Mouse (Mus musculus) 416B (cell line): ENCODE data around the gene Nr1h3.

Source experiments
- DNase-seq: peaks from one replicate; pipeline ENCODE4 v3.0.0; 2011; ENCODE audit warnings: low read depth

The Nr1h3 gene

GRCm38 (mm10) chr2:91202222-91202971, at the start of gene Nr1h3, which contains the start of gene Acp2:
TSS of gene Nr1h3 (minus strand) at chr2:91202834.
TSS of gene Acp2 (plus strand) at chr2:91202885.
- DNase-seq: peak; percentile 97

DNA sequence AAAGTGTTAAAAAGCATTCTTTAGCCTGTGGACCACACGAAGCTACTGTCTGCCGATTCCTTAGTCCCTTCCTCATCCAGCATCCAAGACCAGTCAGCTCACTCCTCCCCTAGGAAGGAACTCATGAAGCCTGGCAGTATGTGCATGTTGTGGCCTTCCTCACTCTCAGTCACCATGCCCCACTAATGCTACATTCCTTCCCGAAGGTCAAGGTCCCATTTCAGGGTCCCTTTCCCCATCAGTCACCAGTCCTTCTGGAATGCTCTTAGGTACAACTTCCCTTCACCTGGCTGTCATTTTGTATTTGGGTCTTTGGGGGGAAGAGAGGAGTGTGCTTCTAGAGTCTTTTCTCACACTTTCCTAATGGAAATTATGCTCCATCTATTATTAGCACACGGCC, 49.4 kb upstream of the Nr1h3 start:
- no peak for DNase-seq

GRCm38 (mm10) chr2:91248366-91248765, 45.7 kb upstream of the Nr1h3 start:
- no peak for DNase-seq

- DNase-seq: peak; percentile 86
Observed at GRCm38 (mm10) chr2:91244557-91245228, 42.1 kb upstream of the Nr1h3 start.

DNA sequence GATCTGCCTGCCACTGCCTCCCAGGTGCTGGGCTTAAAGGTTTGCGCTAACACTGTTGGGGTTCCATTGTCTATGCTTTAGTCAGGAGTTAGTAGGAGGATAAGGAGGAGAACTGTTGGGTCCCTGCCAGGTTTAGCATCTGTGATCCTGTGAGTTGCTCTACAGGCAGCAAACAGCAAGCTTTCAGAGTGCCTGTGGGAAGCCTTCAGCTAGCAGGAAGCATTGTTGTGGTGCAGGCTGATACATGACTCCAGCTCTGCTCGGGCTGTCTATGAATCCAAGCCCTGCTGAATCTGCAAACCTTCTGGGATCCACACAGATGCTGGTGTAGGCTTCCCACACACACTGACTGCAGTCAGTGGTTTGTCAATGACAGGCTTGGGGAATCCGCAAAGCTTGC, 40.8 kb upstream of the Nr1h3 start:
- DNase-seq: peak; percentile 58

GRCm38 (mm10) chr2:91242547-91242946, 39.9 kb upstream of the Nr1h3 start:
- peak; percentile 73 for DNase-seq

GRCm38 (mm10) chr2:91237511-91238080, 35.0 kb upstream of the Nr1h3 start:
- peak; percentile 70 for DNase-seq

- DNase-seq: peak; percentile 98
Observed at GRCm38 (mm10) chr2:91236601-91237510, 34.2 kb upstream of the Nr1h3 start, which contains the start of gene Ddb2. TSS of gene Ddb2 (minus strand) at chr2:91236982.

DNA sequence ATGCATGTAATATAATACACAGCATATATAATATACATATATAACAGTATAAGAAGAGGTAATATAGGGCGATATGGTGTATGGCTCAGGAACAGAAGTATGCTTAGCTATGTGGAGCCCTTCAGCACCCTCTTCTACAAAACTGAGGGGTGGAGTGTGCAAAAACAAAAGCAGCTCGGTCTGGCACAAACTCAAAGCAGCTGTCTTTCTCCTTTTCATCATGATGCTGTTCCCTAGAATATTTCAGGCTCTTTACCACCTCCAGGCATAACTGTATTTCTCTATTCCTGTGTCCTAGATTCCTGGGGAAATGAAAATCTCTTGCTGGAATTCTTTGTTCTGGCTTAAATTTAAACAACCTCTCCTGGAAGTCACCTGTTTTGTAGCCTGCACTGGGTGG, 27.1 kb upstream of the Nr1h3 start:
- no peak for DNase-seq

DNA sequence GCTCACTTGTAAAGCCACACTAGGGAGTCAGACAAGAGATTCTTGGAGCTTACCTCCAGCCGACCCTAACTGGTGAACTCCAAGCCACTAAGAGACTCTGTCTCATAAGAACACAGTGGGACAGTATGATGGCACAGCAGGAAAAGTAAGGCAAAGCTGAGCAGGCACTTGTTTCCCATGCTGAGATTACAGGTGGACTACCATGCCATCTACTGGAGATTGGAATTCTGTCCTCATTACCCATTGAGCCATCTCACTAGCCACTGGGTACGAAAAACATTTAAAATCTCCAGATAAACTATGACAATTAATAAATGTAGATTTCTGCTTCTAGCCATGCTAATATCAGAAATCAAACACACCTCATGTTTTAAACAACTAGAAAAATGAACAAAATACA, 21.0 kb upstream of the Nr1h3 start:
- no peak for DNase-seq

DNA sequence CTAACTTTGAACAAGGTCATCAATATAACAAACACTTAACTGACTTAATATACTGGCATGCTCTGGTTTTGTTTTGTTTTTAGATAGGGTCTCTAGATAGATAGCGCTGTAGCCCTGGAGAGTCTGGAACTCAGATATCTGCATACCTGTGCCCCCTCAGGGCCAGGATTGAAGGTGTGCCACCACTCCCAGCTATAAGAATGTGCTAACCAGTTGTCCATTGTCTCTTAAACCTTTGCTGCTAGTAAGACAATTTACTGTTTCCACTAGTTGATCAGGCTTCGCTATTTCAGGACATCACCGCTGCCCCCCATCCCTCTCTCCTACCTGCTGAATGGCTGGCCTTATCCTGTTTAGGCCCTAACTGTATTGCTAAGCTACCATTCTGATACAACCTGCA, 17.9 kb upstream of the Nr1h3 start:
- DNase-seq: no peak

DNA sequence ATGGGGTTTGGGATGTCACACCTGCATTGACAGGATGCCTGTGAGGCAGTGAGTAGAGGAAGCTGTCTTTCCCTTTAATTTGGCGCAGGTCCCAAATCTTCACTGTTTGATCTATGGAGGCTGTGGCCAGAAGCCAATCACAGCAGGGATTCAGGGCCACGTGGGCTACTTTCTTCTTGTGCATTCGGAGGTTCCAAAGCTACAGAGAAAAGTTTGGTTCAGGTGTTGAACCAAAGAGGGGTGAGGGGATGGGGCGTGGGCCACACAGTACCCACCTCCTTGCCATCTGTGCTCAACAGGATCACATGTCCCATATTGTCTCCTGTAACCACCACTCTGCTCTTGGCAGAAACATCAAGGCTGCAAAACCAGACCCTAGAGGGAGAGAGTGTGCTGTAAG, 14.4 kb upstream of the Nr1h3 start:
- no peak for DNase-seq

DNA sequence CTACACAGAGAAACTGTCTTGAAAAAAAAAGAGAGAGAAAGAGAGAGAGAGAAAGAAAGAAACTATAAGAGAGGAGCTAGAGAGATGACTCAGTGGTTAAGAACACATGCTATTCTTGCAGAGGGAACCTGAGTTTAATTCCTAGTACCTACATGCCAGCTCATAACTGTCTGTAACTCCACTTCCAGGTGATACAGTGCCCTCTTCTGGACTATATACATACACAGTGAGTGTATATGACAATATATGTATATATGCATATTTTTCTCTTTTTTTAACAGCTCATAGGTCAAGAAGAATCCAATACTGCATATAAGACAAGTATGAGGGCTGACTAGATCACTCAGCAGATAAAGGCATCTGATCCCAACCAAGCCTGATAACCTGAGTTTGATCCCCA, 10.7 kb upstream of the Nr1h3 start:
- peak; percentile 43 for DNase-seq

DNA sequence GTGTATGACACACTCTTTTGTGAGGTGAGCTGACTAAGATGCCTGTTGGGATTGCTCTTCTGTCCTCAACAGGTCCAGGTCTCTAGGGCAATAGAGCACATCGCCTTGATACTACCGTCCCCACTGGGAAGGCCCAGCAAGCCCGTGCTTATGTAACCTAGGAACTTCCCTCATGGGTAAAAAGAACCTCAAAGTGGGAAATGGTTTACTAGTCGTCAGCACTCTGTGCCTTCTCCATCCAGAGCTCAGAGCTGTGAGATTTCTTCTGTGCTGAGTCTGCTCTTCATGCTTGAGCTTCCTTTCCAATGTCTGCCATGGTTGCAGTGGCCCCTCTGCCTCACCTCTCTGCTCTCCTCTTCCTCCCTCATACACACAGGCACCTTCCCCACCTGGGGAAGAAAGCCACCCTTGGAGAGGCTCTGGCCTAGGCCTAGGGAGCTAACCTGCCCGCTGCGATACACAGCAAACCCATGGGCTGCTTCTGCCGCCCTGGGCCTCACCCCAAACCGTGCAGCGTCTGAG, 3.7 kb upstream of the Nr1h3 start:
- no peak for DNase-seq

DNA sequence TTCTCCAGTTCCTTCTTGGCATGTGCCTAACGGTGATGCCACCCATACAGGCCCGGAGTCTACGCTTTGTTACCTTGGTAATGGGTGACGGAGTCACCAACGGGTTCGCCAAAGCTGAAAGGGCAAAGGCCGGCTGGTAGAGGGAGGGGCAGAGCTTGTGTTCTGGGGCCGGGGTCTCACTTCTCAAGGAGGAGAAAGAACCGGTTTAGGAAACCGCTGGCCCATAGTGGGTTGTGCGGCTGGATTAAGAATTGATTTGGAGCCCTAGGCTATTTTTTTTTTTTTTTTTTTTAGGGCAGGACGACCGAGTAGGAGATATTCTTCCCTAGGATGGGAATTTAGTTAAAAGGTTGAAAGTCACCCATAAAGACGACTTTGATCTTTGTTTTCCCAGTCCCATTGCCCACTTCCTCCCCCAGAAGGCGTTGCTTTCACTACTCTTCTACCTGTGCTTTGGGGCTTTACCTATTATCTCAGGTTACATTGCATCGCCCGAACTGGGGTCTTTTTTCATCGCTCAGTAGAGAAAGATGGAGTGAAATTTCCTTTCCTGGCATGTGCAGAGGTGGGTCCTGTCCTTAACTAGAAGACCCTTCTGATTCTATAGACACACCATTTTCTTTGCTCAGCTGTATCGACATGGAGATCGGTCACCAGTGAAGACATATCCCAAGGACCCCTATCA, 480 bp upstream of the Nr1h3 start:
- DNase-seq: no peak

DNA sequence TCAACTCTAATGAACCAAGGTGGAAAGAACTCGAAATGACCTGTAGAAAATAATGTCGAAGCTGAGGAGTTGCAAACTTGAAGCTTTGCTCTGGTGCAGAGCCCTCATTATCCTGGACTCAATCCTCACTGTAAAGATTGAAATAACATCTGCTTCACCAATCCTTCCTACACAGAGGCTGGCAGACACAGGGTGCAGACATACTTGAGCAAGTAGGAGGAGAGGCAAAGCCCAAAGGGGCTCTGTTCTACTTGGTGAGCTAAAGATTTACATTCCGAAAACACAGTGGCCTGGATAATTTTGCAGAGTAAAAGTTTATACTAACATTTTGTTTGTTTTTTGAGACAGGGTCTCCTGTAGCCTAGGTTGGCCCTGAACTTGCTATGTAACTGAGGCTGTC, 3.7 kb downstream of the Nr1h3 start:
- DNase-seq: no peak

DNA sequence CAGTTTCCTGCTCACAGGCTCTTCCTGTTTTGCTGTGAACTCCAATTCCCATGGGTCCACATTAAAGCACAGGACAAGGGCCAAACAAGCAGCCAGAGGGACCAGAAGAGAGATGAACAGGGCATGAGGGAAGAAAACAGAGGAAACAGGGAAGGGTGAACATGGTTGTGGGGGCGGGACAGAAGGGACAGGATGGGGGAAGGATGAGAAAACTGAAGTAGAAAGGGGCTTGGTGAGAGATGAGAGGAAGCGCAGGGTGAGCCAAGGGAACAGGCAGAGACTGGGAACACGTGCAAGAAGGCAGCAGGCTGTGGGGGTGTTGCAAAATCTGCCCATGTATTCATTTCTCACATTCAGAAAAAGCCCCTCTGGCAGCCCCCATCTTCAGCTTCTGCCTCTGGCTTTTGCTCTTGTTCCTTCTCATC, 6.0 kb downstream of the Nr1h3 start:
- DNase-seq: no peak

DNA sequence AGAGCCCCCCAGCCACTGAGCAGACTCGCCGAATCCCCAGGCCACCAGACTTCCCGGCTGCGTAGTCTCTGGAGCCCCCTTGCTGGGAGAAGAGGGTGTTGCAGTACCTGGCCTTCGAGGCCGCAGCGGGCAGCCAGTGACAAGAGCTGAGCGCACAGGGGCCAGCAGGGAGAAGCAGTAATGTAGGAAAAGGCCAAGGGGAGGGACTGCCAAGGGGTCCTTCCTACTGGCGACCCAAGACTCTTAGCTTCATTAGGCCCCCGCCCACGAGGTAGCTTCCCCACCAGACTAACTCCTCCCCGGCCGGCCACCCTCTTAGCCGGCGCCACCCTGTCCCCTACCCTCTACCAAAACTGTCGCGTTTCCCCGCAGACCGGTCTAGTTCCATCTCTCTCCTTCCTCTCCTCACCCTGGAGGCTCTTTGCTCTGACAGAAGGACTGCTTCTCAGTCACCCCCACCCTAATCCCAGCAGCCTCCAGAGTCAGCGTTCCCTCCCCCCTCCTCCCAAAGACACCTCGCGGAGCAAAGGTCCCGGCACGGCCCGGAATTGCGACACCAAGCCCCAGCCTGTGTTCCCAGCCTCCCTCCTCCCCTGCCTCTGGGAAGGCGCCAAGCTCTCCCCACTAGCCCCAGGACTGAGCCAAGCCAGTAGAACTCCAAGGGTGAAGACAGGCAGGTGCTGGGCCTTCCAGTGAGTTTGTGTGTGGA, 7.9 kb downstream of the Nr1h3 start:
- no peak for DNase-seq

DNA sequence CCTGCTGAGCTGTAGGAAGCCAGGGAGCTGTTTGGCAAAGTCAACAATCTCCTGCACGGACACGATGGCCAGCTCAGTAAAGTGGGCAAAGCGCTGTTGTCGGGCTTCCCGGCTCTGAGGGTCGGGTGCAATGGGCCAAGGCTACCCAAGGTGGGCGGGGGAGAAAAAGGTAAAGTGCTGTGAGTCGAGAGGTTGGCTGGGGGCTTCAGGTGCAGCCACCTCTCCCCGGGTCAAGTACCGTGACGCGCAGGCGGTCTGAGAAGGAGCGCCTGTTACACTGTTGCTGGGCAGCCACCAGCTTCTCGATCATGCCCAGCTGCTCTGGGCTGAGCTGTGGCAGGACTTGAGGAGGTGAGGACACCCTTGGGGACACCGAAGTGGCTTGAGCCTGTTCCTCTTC, 12.1 kb downstream of the Nr1h3 start:
- DNase-seq: no peak

DNA sequence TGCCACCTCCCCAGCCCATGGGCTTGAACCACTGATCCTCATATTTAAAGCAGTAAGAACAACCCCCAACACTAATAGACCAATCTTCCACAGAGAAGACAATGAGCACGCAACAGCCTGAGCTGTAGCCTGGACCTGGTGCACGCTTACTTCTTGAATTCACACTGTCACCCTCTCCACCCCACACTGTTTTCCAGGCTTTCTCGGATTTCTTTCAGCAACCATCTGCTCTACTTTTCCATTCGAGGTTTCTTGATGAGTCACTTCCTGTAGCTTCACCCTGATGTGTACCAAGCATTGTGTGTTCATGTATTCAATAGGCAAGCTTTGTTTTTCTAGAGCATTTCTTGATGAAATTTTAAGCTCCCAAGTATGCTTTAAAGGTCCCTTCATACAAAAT, 15.2 kb downstream of the Nr1h3 start:
- peak; percentile 90 for DNase-seq

DNA sequence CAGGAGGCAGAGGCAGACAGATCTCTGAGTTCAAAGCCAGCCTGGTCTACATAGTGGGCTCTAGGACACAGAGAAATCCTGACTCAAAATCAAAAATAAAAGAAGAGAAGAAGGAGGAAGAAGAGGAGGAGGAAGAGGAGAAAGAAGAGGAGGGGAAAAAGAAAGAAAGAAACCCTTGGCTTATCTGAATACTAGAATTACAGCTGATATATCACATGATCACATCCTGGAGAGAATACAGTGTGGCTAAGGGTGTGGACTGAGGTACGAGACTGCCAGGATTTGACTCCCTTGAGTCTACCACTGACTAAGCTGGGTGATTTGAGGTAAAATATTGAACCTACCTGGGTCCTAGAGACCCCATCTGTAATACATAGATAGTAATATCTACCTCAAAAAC, 16.4 kb downstream of the Nr1h3 start:
- no peak for DNase-seq
